In genomic region chr13:95475124-95475523, GRCm38 (mm10) we compare ENCODE assay signal across 21 mouse cellular contexts. TPM values are rescaled to one million over a fixed set of nuclear protein-coding genes. Genes with fewer than 3 reads are reported as not detected.
"Had no signal": no experiment of that assay in that cellular context is flagged by ENCODE, and none has a peak within 500 bp of the region (broad histone marks: within the 10 kb centered on the region; RNA-seq: fewer than 3 reads in every experiment).

No protein-coding gene starts in this region.

- DNase-seq: kidney, adult 2 months; kidney, postnatal 14 days; lung, postnatal 36 days; right cerebral cortex, postnatal 4 days; spleen, adult 18-20 months; thymus, adult 2 months; thymus, postnatal 25 days had no signal

- H3K4me3 ChIP-seq: kidney, embryonic 15.5 days; left cerebral cortex, adult 2 months; limb, embryonic 15.5 days; megakaryocyte, embryonic 14.5 days; midbrain, embryonic 13.5 days; myocyte; neural tube, embryonic 15.5 days; stomach, embryonic 15.5 days had no signal

- H3K9me3 ChIP-seq: kidney, embryonic 15.5 days; limb, embryonic 15.5 days; midbrain, embryonic 13.5 days; neural tube, embryonic 15.5 days; stomach, embryonic 15.5 days had no signal

- H3K27ac ChIP-seq: kidney, embryonic 15.5 days; left cerebral cortex, adult 2 months; limb, embryonic 15.5 days; midbrain, embryonic 13.5 days; neural tube, embryonic 15.5 days; stomach, embryonic 15.5 days had no signal

- H3K27me3 ChIP-seq: kidney, embryonic 15.5 days; limb, embryonic 15.5 days; midbrain, embryonic 13.5 days; neural tube, embryonic 15.5 days; stomach, embryonic 15.5 days had no signal

- H3K9ac ChIP-seq: kidney, embryonic 15.5 days; limb, embryonic 15.5 days; midbrain, embryonic 13.5 days; neural tube, embryonic 15.5 days; stomach, embryonic 15.5 days had no signal

- ATAC-seq: intestine, embryonic 16.5 days; midbrain, embryonic 13.5 days had no signal

- H3K36me3 ChIP-seq: kidney, embryonic 15.5 days; limb, embryonic 15.5 days; midbrain, embryonic 13.5 days; neural tube, embryonic 15.5 days; stomach, embryonic 15.5 days had no signal

- H3K4me1 ChIP-seq: kidney, embryonic 15.5 days; limb, embryonic 15.5 days; megakaryocyte, embryonic 14.5 days; midbrain, embryonic 13.5 days; neural tube, embryonic 15.5 days; stomach, embryonic 15.5 days had no signal

- H3K4me2 ChIP-seq: kidney, embryonic 15.5 days; limb, embryonic 15.5 days; midbrain, embryonic 13.5 days; neural tube, embryonic 15.5 days; stomach, embryonic 15.5 days had no signal

RNA-seq across cellular contexts. Expression of gene S100z, which starts 3.4 kb away (rescaled TPM):
- total RNA-seq: layer of hippocampus, postnatal 25 days; left cerebral cortex, adult 2 months; left cerebral cortex, postnatal 14 days had no signal
- polyA plus RNA-seq: kidney, embryonic 15.5 days; limb, embryonic 11.5 days; limb, embryonic 15.5 days; lung, embryonic 16.5 days; midbrain, embryonic 13.5 days; myocyte; neural tube, embryonic 11.5 days; neural tube, embryonic 15.5 days; stomach, embryonic 15.5 days; thymus, adult 2 months had no signal

RNA-seq across cellular contexts. Expression of gene F2rl1, which starts 49.9 kb away (rescaled TPM):
- polyA plus RNA-seq: myocyte; neural tube, embryonic 11.5 days had no signal
